Mouse (Mus musculus) thymus, adult 2 months (tissue): ENCODE measurements around the gene Ovol1.

Experiments
- CTCF ChIP-seq: fragments of 200-500 bp; IDR thresholded peaks from 2 replicates; pipeline ENCODE4 v1.5.1; 2012; ENCODE audit warnings: mild to moderate bottlenecking, control low read depth, low read length, moderate library complexity, borderline replicate concordance; ENCODE audit not compliant: control insufficient read depth, poor library complexity, insufficient read depth; ENCODE audit errors: extremely low read depth
- POLR2A ChIP-seq: fragments of 200-500 bp; IDR thresholded peaks from 2 replicates; pipeline ENCODE4 v1.6.1; 2012; ENCODE audit warnings: mild to moderate bottlenecking, low read length, control low read depth, moderate library complexity; ENCODE audit not compliant: control insufficient read depth, poor library complexity, insufficient read depth; ENCODE audit errors: extremely low read depth

- TF ChIP-seq POLR2A = no peak
- TF ChIP-seq CTCF = no peak
These were observed 21.5 kb upstream of the Ovol1 start for GRCm38 (mm10) chr19:5581995-5582394.
